Mouse (Mus musculus): Measurements from ENCODE around the gene Adra2c.

The Adra2c gene

GRCm38 (mm10) chr5:35278019-35278418 is at the start of gene Adra2c:
Gene Adra2c (plus strand): TSS chr5:35278319.
- in situ Hi-C loops (cut with MboI; ENCODE audit: low pct_unique_long_range_greater_than_20kb in 1 of 2, low sequenced_read_pairs in 2 of 2, unreplicated experiment in 1 of 2): no loop called here

GRCm38 (mm10) chr5:35233142-35233541 is 45.0 kb upstream of the Adra2c start:
- in situ Hi-C loops (cut with MboI; ENCODE audit: low pct_unique_long_range_greater_than_20kb in 1 of 2, low sequenced_read_pairs in 2 of 2, unreplicated experiment in 1 of 2): no loop called here

- in situ Hi-C loops (cut with MboI; ENCODE audit: low pct_unique_long_range_greater_than_20kb in 1 of 2, low sequenced_read_pairs in 2 of 2, unreplicated experiment in 1 of 2): no loop called here
Measured at GRCm38 (mm10) chr5:35237757-35238156, 40.4 kb upstream of the Adra2c start.

- in situ Hi-C loops (cut with MboI; ENCODE audit: low pct_unique_long_range_greater_than_20kb in 1 of 2, low sequenced_read_pairs in 2 of 2, unreplicated experiment in 1 of 2): no loop called here
Measured at GRCm38 (mm10) chr5:35238627-35239026, 39.5 kb upstream of the Adra2c start.

GRCm38 (mm10) chr5:35241556-35241955 is 36.6 kb upstream of the Adra2c start:
- in situ Hi-C loops (cut with MboI; ENCODE audit: low pct_unique_long_range_greater_than_20kb in 1 of 2, low sequenced_read_pairs in 2 of 2, unreplicated experiment in 1 of 2): no loop called here

GRCm38 (mm10) chr5:35244204-35244603 is 33.9 kb upstream of the Adra2c start:
- in situ Hi-C loops (cut with MboI; ENCODE audit: low pct_unique_long_range_greater_than_20kb in 1 of 2, low sequenced_read_pairs in 2 of 2, unreplicated experiment in 1 of 2): no loop called here

- in situ Hi-C loops (cut with MboI; ENCODE audit: low pct_unique_long_range_greater_than_20kb in 1 of 2, low sequenced_read_pairs in 2 of 2, unreplicated experiment in 1 of 2): no loop called here
Measured at GRCm38 (mm10) chr5:35245555-35246273, 32.4 kb upstream of the Adra2c start.

- in situ Hi-C loops (cut with MboI; ENCODE audit: low pct_unique_long_range_greater_than_20kb in 1 of 2, low sequenced_read_pairs in 2 of 2, unreplicated experiment in 1 of 2): no loop called here
Measured at GRCm38 (mm10) chr5:35254964-35255716, 23.0 kb upstream of the Adra2c start.

- in situ Hi-C loops (cut with MboI; ENCODE audit: low pct_unique_long_range_greater_than_20kb in 1 of 2, low sequenced_read_pairs in 2 of 2, unreplicated experiment in 1 of 2): no loop called here
Measured at GRCm38 (mm10) chr5:35263716-35264115, 14.4 kb upstream of the Adra2c start.

GRCm38 (mm10) chr5:35267486-35267885 is 10.6 kb upstream of the Adra2c start:
- in situ Hi-C loops (cut with MboI; ENCODE audit: low pct_unique_long_range_greater_than_20kb in 1 of 2, low sequenced_read_pairs in 2 of 2, unreplicated experiment in 1 of 2): no loop called here

- in situ Hi-C loops (cut with MboI; ENCODE audit: low pct_unique_long_range_greater_than_20kb in 1 of 2, low sequenced_read_pairs in 2 of 2, unreplicated experiment in 1 of 2): no loop called here
Measured at GRCm38 (mm10) chr5:35275356-35275755, 2.8 kb upstream of the Adra2c start.

- in situ Hi-C loops (cut with MboI; ENCODE audit: low pct_unique_long_range_greater_than_20kb in 1 of 2, low sequenced_read_pairs in 2 of 2, unreplicated experiment in 1 of 2): no loop called here
Measured at GRCm38 (mm10) chr5:35278741-35279695, 899 bp downstream of the Adra2c start.

- in situ Hi-C loops (cut with MboI; ENCODE audit: low pct_unique_long_range_greater_than_20kb in 1 of 2, low sequenced_read_pairs in 2 of 2, unreplicated experiment in 1 of 2): no loop called here
Measured at GRCm38 (mm10) chr5:35279696-35280001, 1.5 kb downstream of the Adra2c start.

GRCm38 (mm10) chr5:35280002-35280782 is 2.1 kb downstream of the Adra2c start:
- in situ Hi-C loops (cut with MboI; ENCODE audit: low pct_unique_long_range_greater_than_20kb in 1 of 2, low sequenced_read_pairs in 2 of 2, unreplicated experiment in 1 of 2): no loop called here

GRCm38 (mm10) chr5:35280783-35281165 is 2.7 kb downstream of the Adra2c start:
- in situ Hi-C loops (cut with MboI; ENCODE audit: low pct_unique_long_range_greater_than_20kb in 1 of 2, low sequenced_read_pairs in 2 of 2, unreplicated experiment in 1 of 2): no loop called here

GRCm38 (mm10) chr5:35285281-35285680 is 7.2 kb downstream of the Adra2c start:
- in situ Hi-C loops (cut with MboI; ENCODE audit: low pct_unique_long_range_greater_than_20kb in 1 of 2, low sequenced_read_pairs in 2 of 2, unreplicated experiment in 1 of 2): no loop called here

GRCm38 (mm10) chr5:35286190-35286589 is 8.1 kb downstream of the Adra2c start:
- in situ Hi-C loops (cut with MboI; ENCODE audit: low pct_unique_long_range_greater_than_20kb in 1 of 2, low sequenced_read_pairs in 2 of 2, unreplicated experiment in 1 of 2): no loop called here

GRCm38 (mm10) chr5:35299621-35300020 is 21.5 kb downstream of the Adra2c start:
- in situ Hi-C loops (cut with MboI; ENCODE audit: low pct_unique_long_range_greater_than_20kb in 1 of 2, low sequenced_read_pairs in 2 of 2, unreplicated experiment in 1 of 2): no loop called here

All from mouse embryonic stem cell (cell line).